Mouse (Mus musculus) Patski (cell line): ENCODE measurements around the gene Ager. TPM values are rescaled to one million over a fixed set of nuclear protein-coding genes. Genes with fewer than 3 reads are reported as not detected.

Source experiments
- ATAC-seq: fragments of 100-300 bp; one replicate; pipeline ENCODE4 v1.8.0; 2021
- CTCF ChIA-PET: fragments of 350-600 bp; sonication (Branson Sonifier 250); formaldehyde crosslinking; loops from one replicate; lab custom pipeline; 2022; ENCODE audit warnings: inconsistent platforms; lab: Charles Lee
- POLR2A ChIA-PET: fragments of 350-600 bp; sonication (Branson Sonifier 250); formaldehyde crosslinking; loops from one replicate; lab custom pipeline; 2022; ENCODE audit warnings: antibody characterized with exemption, inconsistent platforms; lab: Charles Lee
- DNase-seq: peaks from one replicate; pipeline ENCODE4 v3.0.0-alpha.2; 2011; ENCODE audit warnings: low read depth, low spot score
- H3K27me3 ChIP-seq: fragments of 371-371 bp; one replicate; pipeline ENCODE4 v1.5.1; 2021
- CTCF ChIP-seq: fragments of 100-300 bp; IDR thresholded peaks from one replicate; pipeline ENCODE4 v1.5.1; 2021
- in situ Hi-C: fragments of 300-500 bp; cut with MboI; formaldehyde crosslinking; loops from 3 replicates; pipeline ENCODE4 v1.11.1; 2018; ENCODE audit warnings: low pct_unique_long_range_greater_than_20kb, mixed read lengths
- polyA plus RNA-seq: library from polyadenylated mRNA; unstranded; gene quantifications from one replicate; pipeline ENCODE4 v1.2.3, GENCODE M21; 2021

Gene Ager
- polyA plus RNA-seq, 1 experiment from 2014 or later: 1.2 TPM

- ATAC-seq (peak; percentile 23), DNase-seq (no peak)
- POLR2A ChIA-PET: interaction anchor here (1.3 to 2.1 kb wide), 2 partner anchors 14 to 22 kb away, joined by 5 to 7 read pairs; partner anchors contain the start of gene Agpat1
- in situ Hi-C loops: no loop called here
- TF ChIP-seq CTCF: no peak
- CTCF ChIA-PET: interaction anchor here (0.6 to 2.2 kb wide), 6 partner anchors 9 to 33 kb away, joined by 3 to 13 read pairs (median 4); partner anchors contain the start of genes Agpat1, Atf6b and Ppt2
- H3K27me3 ChIP-seq: no peaks in the 10 kb centered on the region
Measured at GRCm38 (mm10) chr17:34618999-34619398, 21.3 kb downstream of the Ager start.

- in situ Hi-C loops: no loop called here
- CTCF ChIA-PET: no interaction called here
- no peak for TF ChIP-seq CTCF
- DNase-seq (no peak), ATAC-seq (no peak)
- no peaks in the 10 kb centered on the region for H3K27me3 ChIP-seq
- POLR2A ChIA-PET: interaction anchor here (2.1 kb wide), 1 partner anchor 20 kb away, joined by 7 read pairs; no protein-coding TSS in a partner anchor
Measured at GRCm38 (mm10) chr17:34621006-34621405, 23.3 kb downstream of the Ager start.

- ATAC-seq (no peak), DNase-seq (no peak)
- in situ Hi-C loops: no loop called here
- no peaks in the 10 kb centered on the region for H3K27me3 ChIP-seq
- ChIA-PET POLR2A (no interaction called here), CTCF (no interaction called here)
- no peak for TF ChIP-seq CTCF
Measured at GRCm38 (mm10) chr17:34623161-34623560, 25.5 kb downstream of the Ager start.

GRCm38 (mm10) chr17:34624981-34625380, 27.3 kb downstream of the Ager start:
- ChIA-PET CTCF (no interaction called here), POLR2A (no interaction called here)
- in situ Hi-C loops: loop anchor here (25.0 kb wide), 1 partner anchor 512 kb away; the partner anchor contains the start of genes Apom, Bag6 and D17H6S53E
- ATAC-seq (no peak), DNase-seq (no peak)
- H3K27me3 ChIP-seq: no peaks in the 10 kb centered on the region
- no peak for TF ChIP-seq CTCF

DNA sequence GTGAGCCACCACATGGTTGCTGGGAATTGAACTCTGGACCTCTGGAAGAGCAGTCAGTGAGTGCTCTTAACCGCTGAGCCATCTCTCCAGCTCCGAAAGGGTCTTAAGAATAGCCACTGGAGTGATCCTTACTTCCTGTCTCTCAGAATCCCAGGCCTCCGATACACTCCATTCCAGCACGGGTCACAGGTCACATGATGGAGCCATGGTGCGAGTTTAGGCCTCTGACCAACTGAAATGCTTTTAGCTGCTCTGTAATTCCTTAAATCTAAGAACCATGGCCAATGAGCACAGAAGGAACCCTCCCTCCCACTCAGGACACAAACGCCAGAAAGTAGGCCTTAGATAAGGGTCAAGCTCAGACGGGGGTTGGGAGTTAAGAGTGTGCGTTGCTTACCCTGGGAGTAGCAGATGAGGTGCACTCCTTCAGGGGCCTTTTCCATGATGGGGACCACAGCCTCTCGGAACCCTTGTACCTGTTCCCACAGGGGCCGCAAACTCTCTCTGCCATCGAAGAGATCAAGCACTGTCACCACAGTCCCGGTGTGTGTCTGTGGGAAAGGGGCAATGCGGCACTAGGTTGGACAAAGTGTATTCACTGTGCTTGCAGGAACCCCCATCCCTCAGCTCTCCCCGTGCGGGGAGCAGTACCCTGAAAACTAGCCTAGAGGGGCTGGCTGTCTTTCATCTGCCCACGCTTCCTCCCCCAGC, 28.6 kb downstream of the Ager start:
- ATAC-seq: no peak
- ChIA-PET CTCF (interaction anchor here (1.1 to 1.8 kb wide), 3 partner anchors 15 to 27 kb away, joined by 4 to 6 read pairs (median 5); partner anchors contain the start of gene Fkbpl), POLR2A (interaction anchor here (1.1 to 1.4 kb wide), 2 partner anchors 21 to 25 kb away, joined by 3 to 7 read pairs; no protein-coding TSS in a partner anchor)
- H3K27me3 ChIP-seq: no peaks in the 10 kb centered on the region
- DNase-seq: no peak
- TF ChIP-seq CTCF: no peak
- in situ Hi-C loops: loop anchor here (25.0 kb wide), 1 partner anchor 511 kb away; the partner anchor contains the start of genes Apom, Bag6 and D17H6S53E

- ChIA-PET POLR2A (interaction anchor here (1.1 to 2.0 kb wide), 3 partner anchors 13 to 25 kb away, joined by 3 to 7 read pairs (median 5); no protein-coding TSS in a partner anchor), CTCF (interaction anchor here (1.1 to 1.8 kb wide), 3 partner anchors 14 to 26 kb away, joined by 4 to 6 read pairs (median 5); partner anchors contain the start of gene Fkbpl)
- in situ Hi-C loops: loop anchor here (25.0 kb wide), 1 partner anchor 511 kb away; the partner anchor contains the start of genes Apom, Bag6 and D17H6S53E
- ATAC-seq (peak; percentile 36), DNase-seq (no peak)
- no peaks in the 10 kb centered on the region for H3K27me3 ChIP-seq
- no peak for TF ChIP-seq CTCF
Measured at GRCm38 (mm10) chr17:34626773-34627092, 29.1 kb downstream of the Ager start.

DNA sequence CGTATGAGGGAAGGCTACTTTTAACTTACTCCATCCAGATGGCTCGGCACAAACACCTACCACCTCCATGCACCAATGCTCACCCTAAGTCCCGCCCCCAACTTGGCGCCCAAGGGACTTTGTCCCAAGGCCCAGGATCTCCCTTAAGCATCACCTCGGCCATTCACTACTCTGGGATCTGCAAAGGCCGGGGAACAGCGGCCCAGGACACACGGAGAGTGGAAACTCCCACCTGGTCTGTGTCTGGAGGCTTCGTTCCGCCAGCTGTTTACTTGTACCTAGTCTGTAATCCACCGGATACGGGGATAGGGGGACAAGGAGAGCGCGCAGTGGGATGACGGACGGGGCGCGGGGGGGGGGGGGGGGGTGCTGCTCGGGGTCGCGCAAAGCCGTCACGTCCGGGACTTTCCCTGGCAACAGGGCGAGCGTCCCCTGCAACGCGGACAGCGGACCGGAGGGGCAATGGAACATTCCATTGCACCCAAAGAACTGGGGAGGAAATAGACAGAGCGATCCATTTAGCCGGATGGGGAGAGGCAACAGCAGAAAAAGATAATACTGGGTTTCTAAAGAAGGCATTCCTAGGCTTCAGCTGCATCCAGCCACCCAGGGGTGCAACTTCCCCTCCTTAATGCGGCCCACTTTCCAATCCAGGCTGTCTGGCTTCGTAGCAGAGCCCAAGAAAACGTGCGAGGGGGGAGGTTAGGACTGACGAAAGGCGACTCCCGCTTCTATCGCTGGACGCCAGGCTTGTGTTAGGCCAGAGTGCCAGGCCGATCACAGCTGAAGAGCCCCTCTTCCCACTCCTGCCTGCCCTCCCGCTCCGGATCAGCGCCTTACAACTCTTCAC, 29.7 kb downstream of the Ager start:
- POLR2A ChIA-PET: interaction anchor here (1.0 to 2.0 kb wide), 4 partner anchors 12 to 24 kb away, joined by 3 to 7 read pairs (median 4); no protein-coding TSS in a partner anchor
- CTCF ChIA-PET: interaction anchor here (1.1 to 1.8 kb wide), 4 partner anchors 8 to 26 kb away, joined by 3 to 6 read pairs (median 4); partner anchors contain the start of gene Fkbpl
- ATAC-seq: peak; percentile 36
- no peaks in the 10 kb centered on the region for H3K27me3 ChIP-seq
- peak; percentile 69 for DNase-seq
- no peak for TF ChIP-seq CTCF
- in situ Hi-C loops: loop anchor here (25.0 kb wide), 1 partner anchor 510 kb away; the partner anchor contains the start of genes Apom, Bag6 and D17H6S53E

DNA sequence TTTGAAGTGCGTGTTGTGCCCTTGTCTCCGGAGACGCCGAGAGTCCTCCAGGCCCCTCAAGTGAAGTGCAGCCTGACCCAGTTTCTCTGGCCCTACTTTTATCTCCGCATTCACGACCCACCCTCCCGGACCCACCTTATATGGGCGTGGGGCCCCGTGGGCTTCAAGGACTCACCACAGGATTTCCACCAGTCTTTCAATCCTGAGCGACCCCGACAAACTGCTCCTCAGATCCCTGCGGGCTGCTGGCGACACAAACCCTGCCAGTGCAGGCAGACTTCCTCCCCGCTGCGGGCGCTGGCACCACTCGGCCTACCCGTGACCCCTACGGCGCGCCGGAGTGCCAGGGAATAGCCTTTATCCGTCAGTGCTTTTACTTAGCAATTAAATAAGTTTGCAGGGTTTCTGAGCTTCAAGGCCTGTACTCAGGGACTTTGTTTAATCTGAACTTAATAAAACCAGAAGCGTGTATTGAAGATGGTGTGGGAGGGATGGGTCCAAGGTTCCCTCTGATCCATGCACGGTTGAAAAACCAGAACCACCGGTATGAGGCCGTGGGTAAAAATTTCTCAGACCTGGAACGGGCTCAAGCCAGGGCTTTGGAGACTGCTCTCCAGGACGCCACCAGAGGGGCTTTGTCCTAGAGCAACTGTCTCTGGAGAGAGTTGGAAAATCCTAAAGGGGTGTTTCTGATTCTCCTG, 30.4 kb downstream of the Ager start, which contains the start of gene Ppt2:
Gene Ppt2 (minus strand): TSS at position 568 of the 701 bp plus-strand sequence.
- no peak for DNase-seq
- in situ Hi-C loops: loop anchor here (25.0 kb wide), 1 partner anchor 509 kb away; the partner anchor contains the start of genes Apom, Bag6 and D17H6S53E
- ATAC-seq: peak; percentile 10
- ChIA-PET POLR2A (interaction anchor here (1.0 to 2.0 kb wide), 2 partner anchors 12 to 13 kb away, joined by 4 to 5 read pairs; no protein-coding TSS in a partner anchor), CTCF (interaction anchor here (1.3 to 1.7 kb wide), 4 partner anchors 9 to 24 kb away, joined by 3 to 4 read pairs (median 4); partner anchors contain the start of genes Agpat1, Fkbpl and Rnf5)
- H3K27me3 ChIP-seq: no peaks in the 10 kb centered on the region
- no peak for TF ChIP-seq CTCF

DNA sequence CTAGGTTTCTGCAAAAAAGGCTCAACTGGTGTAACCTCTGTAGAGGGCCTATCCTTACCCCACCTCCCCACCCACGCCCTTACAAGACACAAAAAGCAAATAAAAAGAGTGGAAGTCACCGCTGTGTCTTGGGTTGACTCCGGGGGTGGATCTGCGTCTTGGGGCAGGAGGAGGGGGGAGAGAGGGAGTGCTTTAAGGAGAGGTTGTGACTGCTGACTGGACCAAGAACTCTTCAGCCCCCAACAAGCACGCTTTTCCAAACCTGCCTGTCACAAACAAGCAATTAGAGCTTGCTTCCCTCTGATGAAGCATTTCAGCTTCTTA, 30.9 kb downstream of the Ager start:
- DNase-seq: no peak
- ATAC-seq: no peak
- ChIA-PET POLR2A (interaction anchor here (2.0 kb wide), 1 partner anchor 11 kb away, joined by 5 read pairs; no protein-coding TSS in a partner anchor), CTCF (interaction anchor here (1.3 to 1.7 kb wide), 4 partner anchors 9 to 25 kb away, joined by 3 to 4 read pairs (median 4); partner anchors contain the start of genes Agpat1, Fkbpl and Rnf5)
- H3K27me3 ChIP-seq: no peaks in the 10 kb centered on the region
- no peak for TF ChIP-seq CTCF
- in situ Hi-C loops: loop anchor here (25.0 kb wide), 1 partner anchor 509 kb away; the partner anchor contains the start of genes Apom, Bag6 and D17H6S53E
